18 mouse cellular contexts compared by ENCODE assay signal in the genomic region with DNA sequence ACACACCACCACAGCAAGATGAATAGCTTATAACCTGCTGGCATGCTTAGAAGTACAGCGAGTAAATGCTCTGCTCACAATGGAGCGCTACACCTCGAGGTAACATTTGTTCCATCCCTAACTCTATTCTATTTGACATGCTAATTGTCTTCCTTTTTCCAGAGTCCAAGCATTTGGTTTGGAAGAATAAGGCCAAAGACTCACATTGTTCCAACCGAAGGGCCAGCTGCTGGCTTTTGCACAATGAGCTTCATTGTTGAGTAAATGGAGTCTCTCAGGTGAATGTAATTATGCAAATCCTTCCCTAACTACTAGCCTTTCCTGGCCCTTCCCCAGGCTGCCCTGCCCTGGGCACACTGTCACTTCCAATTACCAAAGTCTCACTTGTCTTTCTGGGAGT. TPM values are rescaled to one million over a fixed set of nuclear protein-coding genes. Genes with fewer than 3 reads are reported as not detected.
DNase-seq lines count a peak whose midpoint lies in the region; ATAC-seq and TF ChIP-seq lines count a peak whose summit lies in the region.
"Had no signal": no experiment of that assay in that cellular context is flagged by ENCODE, and none has a peak within 500 bp of the region (broad histone marks: within the 10 kb centered on the region; RNA-seq: fewer than 3 reads in every experiment).

No protein-coding gene starts in this region.

- H3K4me2 ChIP-seq in hindbrain, embryonic 11.5 days (replicated peaks; ENCODE audit: low read depth, low read length), result no peak overlapping the region
- no peak overlapping the region for H3K4me2 ChIP-seq in hindbrain, embryonic 13.5 days
- no peak overlapping the region for H3K4me2 ChIP-seq in hindbrain, embryonic 15.5 days
- H3K4me2 ChIP-seq in liver, postnatal 0 days (ENCODE audit: low read depth, low read length), result no peak overlapping the region
- H3K4me2 ChIP-seq: embryonic facial prominence, embryonic 13.5 days; limb, embryonic 12.5 days had no signal

- no peaks in the 10 kb centered on the region for H3K9me3 ChIP-seq in hindbrain, embryonic 11.5 days (ENCODE audit: control insufficient read depth, low read length)
- H3K9me3 ChIP-seq in hindbrain, embryonic 13.5 days, result 0 out of 2 replicates have a peak, but pooled peaks cover under 1% of the 10 kb centered on the region
- no peaks in the 10 kb centered on the region for H3K9me3 ChIP-seq in hindbrain, embryonic 15.5 days
- H3K9me3 ChIP-seq in liver, postnatal 0 days (ENCODE audit: low read length), result no peaks in the 10 kb centered on the region
- H3K9me3 ChIP-seq: embryonic facial prominence, embryonic 13.5 days had no signal

- no peak overlapping the region for H3K9ac ChIP-seq in hindbrain, embryonic 11.5 days (ENCODE audit: low read depth, low read length)
- H3K9ac ChIP-seq in hindbrain, embryonic 13.5 days, result no peak overlapping the region
- no peak overlapping the region for H3K9ac ChIP-seq in hindbrain, embryonic 15.5 days
- H3K9ac ChIP-seq in liver, postnatal 0 days (replicated peaks), result no peak overlapping the region
- H3K9ac ChIP-seq: embryonic facial prominence, embryonic 13.5 days; limb, embryonic 12.5 days had no signal

- peaks cover 7% of the 10 kb centered on the region for H3K4me1 ChIP-seq in hindbrain, embryonic 11.5 days (replicated peaks; ENCODE audit: control insufficient read depth, insufficient read depth, low read length)
- peaks cover 15% of the 10 kb centered on the region; the same call in 1 of the 2 replicates for H3K4me1 ChIP-seq in hindbrain, embryonic 13.5 days (replicated peaks)
- H3K4me1 ChIP-seq in hindbrain, embryonic 15.5 days (replicated peaks), result 0 out of 2 replicates have a peak, but pooled peaks cover 4% of the 10 kb centered on the region
- H3K4me1 ChIP-seq in liver, postnatal 0 days (ENCODE audit: insufficient read depth), result no peaks in the 10 kb centered on the region

- no peak overlapping the region for H3K4me3 ChIP-seq in hindbrain, embryonic 11.5 days (ENCODE audit: low read depth, low read length)
- no peak overlapping the region for H3K4me3 ChIP-seq in hindbrain, embryonic 13.5 days
- no peak overlapping the region for H3K4me3 ChIP-seq in hindbrain, embryonic 15.5 days
- H3K4me3 ChIP-seq in liver, postnatal 0 days (ENCODE audit: low read depth, low read length), result no peak overlapping the region
- H3K4me3 ChIP-seq: embryonic facial prominence, embryonic 13.5 days; limb, embryonic 12.5 days had no signal

- WGBS in hindbrain, embryonic 11.5 days, result 18% methylated on average over 4 of the region's 4 CpGs
- 8% methylated on average over 4 of the region's 4 CpGs for WGBS in hindbrain, embryonic 13.5 days
- WGBS in hindbrain, embryonic 15.5 days, result 15% methylated on average over 4 of the region's 4 CpGs
- 63% methylated on average over 4 of the region's 4 CpGs for WGBS in liver, postnatal 0 days (ENCODE audit: insufficient replicate concordance)

- no peaks in the 10 kb centered on the region; the same call in 1 of the 2 replicates for H3K27me3 ChIP-seq in hindbrain, embryonic 11.5 days (ENCODE audit: control insufficient read depth, insufficient read depth, low read length)
- peaks cover 10% of the 10 kb centered on the region; the same call in 1 of the 2 replicates for H3K27me3 ChIP-seq in hindbrain, embryonic 13.5 days
- H3K27me3 ChIP-seq in hindbrain, embryonic 15.5 days, result no peaks in the 10 kb centered on the region
- H3K27me3 ChIP-seq in liver, postnatal 0 days (ENCODE audit: insufficient read depth, low read length), result no peaks in the 10 kb centered on the region
- H3K27me3 ChIP-seq: limb, embryonic 12.5 days had no signal

- TF ChIP-seq CTCF in liver, postnatal 0 days (IDR thresholded peaks at IDR 0.05; ENCODE audit: low read depth), result no peak

- peak; percentile 76 for ATAC-seq in hindbrain, embryonic 11.5 days (ENCODE audit: low FRiP score)
- no peak; the same call in 1 of the 2 replicates for ATAC-seq in hindbrain, embryonic 13.5 days (ENCODE audit: low FRiP score)
- peak; percentile 29; the same call in 1 of the 2 replicates for ATAC-seq in hindbrain, embryonic 15.5 days (ENCODE audit: low FRiP score, low read depth)
- ATAC-seq in liver, postnatal 0 days, result no peak

- no peaks in the 10 kb centered on the region for H3K36me3 ChIP-seq in hindbrain, embryonic 11.5 days (ENCODE audit: control insufficient read depth, insufficient read depth, low read length)
- H3K36me3 ChIP-seq in hindbrain, embryonic 13.5 days, result no peaks in the 10 kb centered on the region
- no peaks in the 10 kb centered on the region for H3K36me3 ChIP-seq in hindbrain, embryonic 15.5 days
- no peaks in the 10 kb centered on the region for H3K36me3 ChIP-seq in liver, postnatal 0 days (replicated peaks; ENCODE audit: insufficient read depth, low read length)
- H3K36me3 ChIP-seq: embryonic facial prominence, embryonic 13.5 days; limb, embryonic 12.5 days had no signal

- DNase-seq in hindbrain, embryonic 11.5 days (ENCODE audit: low spot score), result peak; percentile 39
- peak; percentile 96 for DNase-seq in ZHBTc4 (ENCODE audit: low read depth, low spot score)
- DNase-seq in retina, embryonic 14.5 days (ENCODE audit: low spot score), result peak; percentile 88
- DNase-seq in cerebellum, postnatal 10 days, result no peak
- DNase-seq in adrenal gland, adult (ENCODE audit: inconsistent age in 2 of 2, low spot score in 1 of 2), result no peak
- DNase-seq in liver, postnatal 0 days, result no peak
- DNase-seq: adrenal gland, postnatal 25 days; B cell, adult 2 months; cerebellum, adult 11-12 months; heart, adult 18-20 months; heart, postnatal 36 days; lung, adult 2 months; right cerebral cortex, postnatal 4 days had no signal

- no peak overlapping the region for H3K27ac ChIP-seq in hindbrain, embryonic 11.5 days (ENCODE audit: low read depth, low read length)
- H3K27ac ChIP-seq in hindbrain, embryonic 13.5 days, result no peak overlapping the region
- no peak overlapping the region for H3K27ac ChIP-seq in hindbrain, embryonic 15.5 days (replicated peaks)
- no peak overlapping the region for H3K27ac ChIP-seq in liver, postnatal 0 days (ENCODE audit: low read depth)
- H3K27ac ChIP-seq: embryonic facial prominence, embryonic 13.5 days; limb, embryonic 12.5 days; stomach, postnatal 0 days had no signal

- no peak for TF ChIP-seq EP300 in liver, postnatal 0 days (IDR thresholded peaks at IDR 0.05; ENCODE audit: low read depth)

RNA-seq across cellular contexts. Expression of a gene that starts 58.8 kb away (rescaled TPM):
- polyA plus RNA-seq in hindbrain, embryonic 11.5 days (2014; fragmentation: Nextera tagmentation; extraction: Ambion mirVana), result 6.0 TPM in 2 replicates
- 2.3 and 2.5 TPM in 2 replicates for polyA plus RNA-seq in hindbrain, embryonic 13.5 days (2015; fragmentation: Nextera tagmentation; extraction: Ambion mirVana)
- polyA plus RNA-seq in hindbrain, embryonic 15.5 days (2015; fragmentation: Nextera tagmentation; extraction: Ambion mirVana), result 2.9 and 3.5 TPM in 2 replicates
- 10.0 and 11.1 TPM in 2 replicates for polyA plus RNA-seq in liver, postnatal 0 days (2015; fragmentation: Nextera tagmentation; extraction: Ambion mirVana)

Comparison
In these comparisons a context has a peak if more than half of its experiments do, and no peak if none do; other contexts are left out.
1. ATAC-seq: peak in hindbrain, embryonic 11.5 days (single experiment) and hindbrain, embryonic 15.5 days (single experiment); none in hindbrain, embryonic 13.5 days (single experiment) and liver, postnatal 0 days (single experiment).
2. DNase-seq: peak in hindbrain, embryonic 11.5 days (single experiment), ZHBTc4 (single experiment) and retina, embryonic 14.5 days (single experiment); none in cerebellum, postnatal 10 days (0 of 2), adrenal gland, adult (0 of 2) and liver, postnatal 0 days (single experiment).